Mouse (Mus musculus) forebrain, postnatal 0 days (tissue): ENCODE measurements around the gene Sos2. TPM values are rescaled to one million over a fixed set of nuclear protein-coding genes. Genes with fewer than 3 reads are reported as not detected.
"Not testable (repeated sequence)": the region's sequence is repeated elsewhere in the genome, so short reads cannot be mapped to it uniquely, and the experiment has no call there.

Experiments
- ATAC-seq: fragments of 200-750 bp; cut with Nextera tagmentation; 2 replicates; pipeline ENCODE4 v1.8.0; 2017; ENCODE audit warnings: mild to moderate bottlenecking, moderate library complexity
- DNase-seq: peaks from one replicate; pipeline ENCODE4 v3.0.0-alpha.2; 2015
- H3K27ac ChIP-seq: fragments of 300-500 bp; sonication (generic); 2 replicates; pipeline ENCODE4 v1.5.1; 2014; ENCODE audit warnings: low read depth, mild to moderate bottlenecking, antibody characterized with exemption, low read length, moderate library complexity, mixed read lengths
- H3K27me3 ChIP-seq: fragments of 300-500 bp; sonication (generic); 2 replicates; pipeline ENCODE4 v1.6.1; 2014; ENCODE audit warnings: mild to moderate bottlenecking, low read length, mixed read lengths; ENCODE audit not compliant: insufficient read depth
- H3K36me3 ChIP-seq: fragments of 300-500 bp; sonication (generic); 2 replicates; pipeline ENCODE4 v1.6.1; 2014; ENCODE audit warnings: mild to moderate bottlenecking, moderate library complexity; ENCODE audit not compliant: insufficient read depth
- H3K4me1 ChIP-seq: fragments of 300-500 bp; sonication (generic); 2 replicates; pipeline ENCODE4 v1.6.1; 2014; ENCODE audit warnings: antibody characterized with exemption; ENCODE audit not compliant: insufficient read depth
- H3K4me2 ChIP-seq: fragments of 300-500 bp; sonication (generic); 2 replicates; pipeline ENCODE4 v1.6.1; 2014; ENCODE audit warnings: low read depth, mild to moderate bottlenecking, moderate library complexity
- H3K4me3 ChIP-seq: fragments of 300-500 bp; sonication (generic); 2 replicates; pipeline ENCODE4 v1.5.1; 2014; ENCODE audit warnings: low read depth, low read length, mixed read lengths
- H3K9ac ChIP-seq: fragments of 300-500 bp; sonication (generic); 2 replicates; pipeline ENCODE4 v1.6.1; 2014; ENCODE audit warnings: mild to moderate bottlenecking
- H3K9me3 ChIP-seq: fragments of 300-500 bp; sonication (generic); 2 replicates; pipeline ENCODE4 v1.6.1; 2016; ENCODE audit warnings: low read length
- CTCF ChIP-seq: sonication (generic); IDR thresholded peaks from 2 replicates; pipeline ENCODE4 v1.5.1; 2016; ENCODE audit warnings: antibody characterized with exemption, control low read depth, low read depth
- WGBS: fragments of 180-500 bp; shearing (Covaris S2); extraction: QIAGEN DNeasy Blood & Tissue Kit; methylation state at CpG from one replicate; pipeline ENCODE4 v1.1.7; 2014; 5-methylcytosine and 5-hydroxymethylcytosine counted together
- polyA plus RNA-seq: library from polyadenylated mRNA; unstranded; fragments of >200 nt; fragmentation: Nextera tagmentation; extraction: Ambion mirVana; gene quantifications from 2 replicates; pipeline ENCODE4 v1.2.1, GENCODE M21; 2015
- total RNA-seq: library from RNA; depleted of rRNA; stranded (reverse); fragments of >200 nt; gene quantifications from 2 replicates; pipeline ENCODE4 v1.2.3, GENCODE M21; 2014

Sos2 gene
- total and polyA plus RNA-seq, 2 experiments from 2014 or later, result 5.6 to 30.4 TPM

DNA sequence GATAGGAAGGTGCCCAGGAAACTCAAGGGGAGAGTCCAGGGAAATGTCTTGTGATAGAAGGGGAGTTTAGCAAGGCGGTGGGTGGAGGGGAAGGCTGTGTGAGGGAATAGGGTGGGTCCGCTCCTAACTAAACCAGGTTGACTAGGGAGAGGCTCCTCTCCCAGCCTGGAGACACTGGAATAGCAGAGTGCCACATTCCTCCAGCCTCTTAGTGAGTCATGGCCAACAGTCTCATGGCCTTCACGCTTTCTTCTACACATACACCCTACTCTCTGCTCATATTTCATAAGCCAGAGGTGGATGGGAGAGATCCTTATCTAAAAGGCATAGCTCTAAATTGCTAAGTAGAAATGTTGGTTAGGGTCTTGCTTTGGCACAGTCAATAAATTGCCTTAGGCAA, 111.7 kb downstream of the Sos2 start:
- Histone ChIP-seq H3K4me1 (no peaks in the 10 kb centered on the region), H3K9me3 (no peaks in the 10 kb centered on the region), H3K27ac (no peak overlapping the region), H3K27me3 (no peaks in the 10 kb centered on the region), H3K4me3 (no peak overlapping the region), H3K9ac (no peak overlapping the region), H3K36me3 (no peaks in the 10 kb centered on the region), H3K4me2 (no peak overlapping the region)
- 96% methylated on average over 3 of the region's 3 CpGs for WGBS
- no peak for DNase-seq
- ATAC-seq, result no peak
- TF ChIP-seq CTCF, result no peak

DNA sequence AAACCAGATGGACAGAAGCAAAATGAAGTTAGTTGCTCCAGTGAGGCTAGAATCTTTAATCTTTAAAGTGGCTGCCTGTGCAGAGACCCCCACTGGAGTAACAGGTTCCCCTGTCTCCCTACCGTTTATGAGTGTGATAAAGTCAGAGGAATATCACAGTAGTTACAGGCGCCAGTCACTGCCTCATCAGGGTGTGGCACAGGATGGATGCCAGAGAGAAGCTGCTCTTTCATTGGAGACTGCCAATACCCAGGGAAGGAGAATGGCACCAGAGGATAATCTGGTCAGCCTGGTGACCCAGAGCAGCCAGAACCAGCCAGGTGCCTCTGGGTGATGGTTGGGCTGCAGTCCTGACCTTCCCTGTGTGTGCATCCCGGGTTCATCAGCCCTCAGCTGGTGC, 113.4 kb downstream of the Sos2 start:
- Histone ChIP-seq H3K9me3 (no peaks in the 10 kb centered on the region), H3K4me1 (no peaks in the 10 kb centered on the region), H3K9ac (no peak overlapping the region), H3K36me3 (no peaks in the 10 kb centered on the region), H3K4me3 (no peak overlapping the region), H3K4me2 (no peak overlapping the region), H3K27ac (no peak overlapping the region), H3K27me3 (no peaks in the 10 kb centered on the region)
- ATAC-seq (no peak), DNase-seq (no peak)
- TF ChIP-seq CTCF, result no peak
- WGBS, result 80% methylated on average over 3 of the region's 3 CpGs

DNA sequence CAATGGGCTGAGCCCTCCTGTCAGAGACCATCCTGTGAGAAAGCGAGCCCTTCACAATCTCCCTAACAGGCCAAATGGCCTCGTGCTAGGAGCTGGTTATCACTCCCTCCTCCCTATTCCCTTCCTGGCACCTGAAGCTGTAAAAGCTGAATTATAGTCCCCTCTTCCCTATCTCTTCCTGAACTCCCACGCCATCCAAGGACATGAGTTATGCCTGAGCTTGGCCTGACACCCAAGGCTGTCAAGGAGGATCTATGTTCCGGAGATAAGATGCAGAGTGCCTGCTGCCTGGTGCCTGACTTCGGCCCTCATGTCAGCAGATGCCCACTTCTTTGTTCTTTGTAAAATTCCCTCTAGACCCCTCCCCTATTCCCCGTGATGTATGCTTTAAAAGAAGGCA, 120.6 kb downstream of the Sos2 start:
- H3K4me3 ChIP-seq, result not testable (repeated sequence)

DNA sequence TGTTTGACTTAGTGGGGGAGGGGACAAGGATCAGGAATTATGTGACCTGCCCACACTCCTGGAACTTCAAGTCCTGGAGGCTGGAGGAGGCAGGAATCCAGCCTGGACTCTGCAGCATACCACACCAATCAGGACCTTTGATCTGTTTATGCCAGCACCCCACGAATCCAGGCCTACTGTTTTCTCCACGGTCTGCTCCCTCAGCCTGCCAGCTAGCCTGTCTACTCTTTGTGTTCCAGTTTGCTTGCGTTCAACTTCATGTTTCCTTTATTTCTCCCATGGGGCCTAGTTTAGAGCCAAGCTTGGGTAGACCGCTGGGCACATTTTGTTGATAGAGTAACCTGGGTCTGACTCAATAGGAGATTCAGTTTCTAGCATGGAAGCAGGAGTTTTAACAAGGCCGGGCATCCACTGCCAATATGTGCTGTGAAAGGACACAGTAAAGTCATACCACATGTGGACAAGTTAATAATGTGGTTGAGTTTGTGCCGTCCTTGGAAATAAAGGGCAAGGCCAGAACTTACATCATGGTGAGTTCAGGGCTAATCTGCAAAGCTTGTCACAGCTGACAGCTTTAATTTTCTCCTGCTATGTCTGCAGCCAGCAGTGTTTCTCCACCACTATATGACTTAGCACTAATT, 125.3 kb downstream of the Sos2 start:
- WGBS, result 61% methylated on average over 6 of the region's 6 CpGs
- H3K27ac ChIP-seq, result no peak overlapping the region
- H3K9ac ChIP-seq, result no peak overlapping the region
- H3K4me3 ChIP-seq, result no peak overlapping the region
- no peaks in the 10 kb centered on the region for H3K27me3 ChIP-seq
- no peaks in the 10 kb centered on the region for H3K9me3 ChIP-seq
- H3K4me2 ChIP-seq, result no peak overlapping the region
- H3K36me3 ChIP-seq, result no peaks in the 10 kb centered on the region
- no peak for TF ChIP-seq CTCF
- ATAC-seq (peak; percentile 14; the same call in 1 of the 2 replicates), DNase-seq (no peak)
- H3K4me1 ChIP-seq, result no peaks in the 10 kb centered on the region

More for the DNA sequence above, 120.6 kb downstream of the Sos2 start:
- not testable (repeated sequence) for DNase-seq, H3K4me2 ChIP-seq, H3K9me3 ChIP-seq, H3K9ac ChIP-seq, H3K4me1 ChIP-seq, H3K27ac ChIP-seq, ATAC-seq, H3K36me3 ChIP-seq, H3K27me3 ChIP-seq
- WGBS, result 86% methylated on average over 6 of the region's 6 CpGs

DNA sequence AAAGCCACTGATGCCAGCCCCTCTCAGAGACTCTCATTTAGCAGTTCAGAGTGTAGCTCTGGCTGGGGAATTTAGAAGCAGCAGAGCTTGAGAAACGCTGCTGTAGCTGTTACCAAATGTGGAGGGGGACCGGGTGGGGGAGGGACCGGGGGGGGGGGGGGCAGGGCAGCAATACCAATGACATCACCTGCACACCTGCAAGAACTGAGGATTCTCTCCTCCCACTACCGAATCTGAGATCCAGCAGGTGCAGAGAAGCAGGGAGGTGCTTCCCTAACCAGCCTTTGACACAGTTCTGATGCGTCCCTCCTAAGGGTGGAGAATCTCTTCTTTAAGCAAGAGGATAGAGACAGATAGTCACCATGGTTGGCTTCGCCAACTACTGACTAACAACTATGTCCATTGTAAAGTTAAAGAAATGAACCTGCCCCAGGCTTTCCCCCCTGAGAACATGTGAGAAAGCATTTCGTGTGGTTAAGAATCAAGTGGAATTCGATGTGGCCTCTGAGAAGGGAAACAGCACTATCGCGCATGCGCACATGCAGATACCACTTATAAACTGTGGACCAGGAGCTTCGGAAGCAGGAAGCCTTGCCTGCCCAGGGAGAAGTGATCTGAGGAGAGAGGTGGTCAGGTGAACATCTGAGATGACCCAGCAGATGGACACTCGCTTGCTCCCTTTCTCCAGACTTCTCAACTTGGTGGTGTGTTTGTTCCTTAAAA, 136.0 kb downstream of the Sos2 start:
- Histone ChIP-seq H3K27me3 (no peaks in the 10 kb centered on the region), H3K27ac (no peak overlapping the region), H3K9me3 (no peaks in the 10 kb centered on the region), H3K4me1 (no peaks in the 10 kb centered on the region), H3K36me3 (no peaks in the 10 kb centered on the region), H3K9ac (no peak overlapping the region), H3K4me2 (no peak overlapping the region), H3K4me3 (no peak overlapping the region)
- 81% methylated on average over 13 of the region's 13 CpGs for WGBS
- ATAC-seq (no peak), DNase-seq (no peak)
- no peak for TF ChIP-seq CTCF

DNA sequence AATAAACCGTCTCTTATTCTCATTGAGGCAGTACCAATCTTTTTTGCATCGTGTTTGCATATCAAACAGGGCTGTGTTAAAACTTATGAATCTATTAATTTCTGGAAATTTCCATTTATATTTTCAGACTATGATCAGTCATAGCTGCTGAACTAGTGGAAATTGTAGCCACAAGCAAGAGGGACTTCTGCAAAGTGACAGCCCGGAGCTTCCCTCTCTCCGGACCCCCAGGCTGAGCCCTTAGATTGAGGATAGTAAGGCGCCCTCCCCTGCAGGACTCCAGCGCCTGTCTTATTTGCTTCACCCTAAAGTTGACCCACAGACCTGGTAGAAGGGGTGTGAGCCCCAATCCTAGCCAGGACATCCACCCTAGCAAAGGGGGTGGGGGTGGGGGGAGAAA, 136.7 kb downstream of the Sos2 start:
- ATAC-seq (no peak), DNase-seq (no peak)
- Histone ChIP-seq H3K27me3 (no peaks in the 10 kb centered on the region), H3K4me3 (no peak overlapping the region), H3K36me3 (no peaks in the 10 kb centered on the region), H3K9ac (no peak overlapping the region), H3K4me1 (no peaks in the 10 kb centered on the region), H3K27ac (no peak overlapping the region), H3K9me3 (no peaks in the 10 kb centered on the region), H3K4me2 (no peak overlapping the region)
- 84% methylated on average over 6 of the region's 6 CpGs for WGBS
- no peak for TF ChIP-seq CTCF

DNA sequence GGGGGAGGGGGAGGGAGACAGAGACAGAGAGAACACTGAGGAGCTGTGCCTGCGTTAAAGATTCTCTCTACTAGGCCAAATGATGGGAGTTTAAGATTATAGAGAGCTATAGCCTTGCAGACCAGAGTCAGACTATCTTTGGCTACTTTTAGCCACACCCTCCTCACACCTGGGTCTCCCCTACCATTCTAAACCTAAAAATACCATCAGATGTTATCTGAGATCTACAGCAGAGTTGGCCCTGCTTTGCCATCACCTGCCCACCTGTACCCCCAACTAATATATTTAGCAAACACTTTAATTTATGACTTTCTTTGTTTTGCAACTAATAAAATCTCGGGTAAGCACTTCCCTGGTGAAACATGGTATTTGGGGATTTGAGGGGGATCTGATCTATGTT, 137.1 kb downstream of the Sos2 start:
- no peaks in the 10 kb centered on the region for H3K27me3 ChIP-seq
- WGBS, result 63% methylated on average over 2 of the region's 2 CpGs
- no peak for TF ChIP-seq CTCF
- H3K4me3 ChIP-seq, result no peak overlapping the region
- no peak overlapping the region for H3K27ac ChIP-seq
- H3K4me2 ChIP-seq, result no peak overlapping the region
- no peaks in the 10 kb centered on the region for H3K36me3 ChIP-seq
- H3K9ac ChIP-seq, result no peak overlapping the region
- DNase-seq, result no peak
- no peaks in the 10 kb centered on the region for H3K4me1 ChIP-seq
- no peak for ATAC-seq
- H3K9me3 ChIP-seq, result no peaks in the 10 kb centered on the region
